Mouse (Mus musculus): Measurements from ENCODE around the gene Gm29289.
"Not testable (repeated sequence)": the region's sequence is repeated elsewhere in the genome, so short reads cannot be mapped to it uniquely, and the experiment has no call there.

Gm29289 gene

GRCm38 (mm10) chrY:2932282-2932681 is at the start of gene Gm29289:
Gene Gm29289, plus strand, starts transcription at chrY:2932582.
- not testable (repeated sequence) for DNase-seq

- DNase-seq: not testable (repeated sequence)
Measured at GRCm38 (mm10) chrY:2900689-2901088, 31.7 kb upstream of the Gm29289 start, which contains the start of gene Gm10352. Gene Gm10352, plus strand, starts transcription at chrY:2900989.

All from kidney, postnatal 10 days (tissue).